Mouse (Mus musculus) limb, embryonic 11.5 days (tissue): ENCODE results near the gene Pparg. TPM values are rescaled to one million over a fixed set of nuclear protein-coding genes. Genes with fewer than 3 reads are reported as not detected.

Experiments
- ATAC-seq: fragments of 200-750 bp; cut with Nextera tagmentation; 2 replicates; pipeline ENCODE4 v1.8.0; 2017; ENCODE audit warnings: low read depth; ENCODE audit not compliant: insufficient number of reproducible peaks, low FRiP score, low TSS enrichment
- DNase-seq: peaks from one replicate; pipeline ENCODE4 v3.0.0-alpha.2; 2015; ENCODE audit warnings: low spot score
- H3K27ac ChIP-seq: fragments of 300-500 bp; sonication (generic); replicated peaks from 2 replicates; pipeline ENCODE4 v1.5.1; 2014; ENCODE audit warnings: low read depth, mild to moderate bottlenecking, low read length
- H3K27me3 ChIP-seq: fragments of 300-500 bp; sonication (generic); 2 replicates; pipeline ENCODE4 v1.6.1; 2014; ENCODE audit warnings: mild to moderate bottlenecking, low read length, mixed read lengths; ENCODE audit not compliant: control insufficient read depth, insufficient read depth
- H3K36me3 ChIP-seq: fragments of 300-500 bp; sonication (generic); 2 replicates; pipeline ENCODE4 v1.6.1; 2014; ENCODE audit warnings: mild to moderate bottlenecking, low read length, moderate library complexity, mixed read lengths; ENCODE audit not compliant: control insufficient read depth, insufficient read depth
- H3K4me1 ChIP-seq: fragments of 300-500 bp; sonication (generic); 2 replicates; pipeline ENCODE4 v1.6.1; 2014; ENCODE audit warnings: low read length, mixed read lengths; ENCODE audit not compliant: control insufficient read depth, insufficient read depth
- H3K4me2 ChIP-seq: fragments of 300-500 bp; sonication (generic); 2 replicates; pipeline ENCODE4 v1.6.1; 2014; ENCODE audit warnings: low read depth, mild to moderate bottlenecking, moderate library complexity; ENCODE audit not compliant: severe bottlenecking
- H3K4me3 ChIP-seq: fragments of 300-500 bp; sonication (generic); 2 replicates; pipeline ENCODE4 v1.5.1; 2014; ENCODE audit warnings: low read depth, low read length
- H3K9ac ChIP-seq: fragments of 300-500 bp; sonication (generic); 2 replicates; pipeline ENCODE4 v1.6.1; 2014; ENCODE audit warnings: mild to moderate bottlenecking, low read length
- H3K9me3 ChIP-seq: fragments of 300-500 bp; sonication (generic); 2 replicates; pipeline ENCODE4 v1.6.1; 2016; ENCODE audit warnings: low read length; ENCODE audit not compliant: control insufficient read depth
- WGBS: fragments of 180-500 bp; shearing (Covaris S2); extraction: QIAGEN DNeasy Blood & Tissue Kit; methylation state at CpG from one replicate; pipeline ENCODE4 v1.1.7; 2014; 5-methylcytosine and 5-hydroxymethylcytosine counted together
- polyA plus RNA-seq: library from polyadenylated mRNA; unstranded; fragments of >200 nt; fragmentation: Nextera tagmentation; extraction: Ambion mirVana; gene quantifications from 2 replicates; pipeline ENCODE4 v1.2.1, GENCODE M21; 2014

The Pparg gene
- polyA plus RNA-seq, 1 experiment from 2014 or later = 0.21 TPM

GRCm38 (mm10) chr6:115320927-115321714 is 39.6 kb upstream of the Pparg start:
- H3K27ac ChIP-seq = no peak overlapping the region
- WGBS = 84% methylated on average over 8 of the region's 8 CpGs

GRCm38 (mm10) chr6:115321883-115322351 is 38.8 kb upstream of the Pparg start:
- ATAC-seq = no peak
- H3K4me3 ChIP-seq = no peak overlapping the region
- WGBS = 80% methylated on average over 6 of the region's 6 CpGs

More at GRCm38 (mm10) chr6:115320927-115321714, 39.6 kb upstream of the Pparg start:
- ATAC-seq (no peak), DNase-seq (no peak)
- Histone ChIP-seq H3K4me1 (no peaks in the 10 kb centered on the region), H3K9me3 (no peaks in the 10 kb centered on the region), H3K36me3 (no peaks in the 10 kb centered on the region), H3K9ac (no peak overlapping the region), H3K4me2 (no peak overlapping the region), H3K4me3 (no peak overlapping the region), H3K27me3 (no peaks in the 10 kb centered on the region)

GRCm38 (mm10) chr6:115322956-115323355 is 37.8 kb upstream of the Pparg start:
- H3K4me2 ChIP-seq = no peak overlapping the region
- WGBS = 90% methylated on average over 5 of the region's 5 CpGs
- no peaks in the 10 kb centered on the region for H3K27me3 ChIP-seq
- H3K9ac ChIP-seq = no peak overlapping the region
- no peaks in the 10 kb centered on the region; the same call in 1 of the 2 replicates for H3K9me3 ChIP-seq
- ATAC-seq (no peak), DNase-seq (no peak)
- no peak overlapping the region for H3K27ac ChIP-seq
- no peaks in the 10 kb centered on the region for H3K4me1 ChIP-seq
- H3K4me3 ChIP-seq = no peak overlapping the region
- no peaks in the 10 kb centered on the region for H3K36me3 ChIP-seq

More at GRCm38 (mm10) chr6:115321883-115322351, 38.8 kb upstream of the Pparg start:
- no peaks in the 10 kb centered on the region for H3K9me3 ChIP-seq
- H3K4me2 ChIP-seq = no peak overlapping the region
- H3K4me1 ChIP-seq = no peaks in the 10 kb centered on the region
- no peak overlapping the region for H3K9ac ChIP-seq
- H3K36me3 ChIP-seq = no peaks in the 10 kb centered on the region
- H3K27ac ChIP-seq = no peak overlapping the region
- H3K27me3 ChIP-seq = no peaks in the 10 kb centered on the region
- DNase-seq = no peak

- no peaks in the 10 kb centered on the region for H3K27me3 ChIP-seq
- no peaks in the 10 kb centered on the region for H3K36me3 ChIP-seq
- DNase-seq = no peak
- no peak overlapping the region for H3K9ac ChIP-seq
- ATAC-seq = no peak
- H3K9me3 ChIP-seq = no peaks in the 10 kb centered on the region; the same call in 1 of the 2 replicates
- no peak overlapping the region for H3K27ac ChIP-seq
- H3K4me1 ChIP-seq = peaks cover 4% of the 10 kb centered on the region; the same call in 1 of the 2 replicates
- no peak overlapping the region for H3K4me3 ChIP-seq
- no peak overlapping the region for H3K4me2 ChIP-seq
These were observed 29.8 kb upstream of the Pparg start for GRCm38 (mm10) chr6:115330964-115331363.

- H3K9ac ChIP-seq = no peak overlapping the region
- H3K27ac ChIP-seq = no peak overlapping the region
- no peaks in the 10 kb centered on the region for H3K9me3 ChIP-seq
- H3K36me3 ChIP-seq = no peaks in the 10 kb centered on the region
- no peak overlapping the region for H3K4me2 ChIP-seq
- H3K4me3 ChIP-seq = no peak overlapping the region
- H3K4me1 ChIP-seq = peaks cover 7% of the 10 kb centered on the region; the same call in 1 of the 2 replicates
- DNase-seq (no peak), ATAC-seq (no peak)
- H3K27me3 ChIP-seq = no peaks in the 10 kb centered on the region
- WGBS = 64% methylated on average over 2 of the region's 2 CpGs
These were observed 27.6 kb upstream of the Pparg start for GRCm38 (mm10) chr6:115333099-115333694.

GRCm38 (mm10) chr6:115335536-115335935 is 25.2 kb upstream of the Pparg start:
- no peak overlapping the region for H3K27ac ChIP-seq
- no peaks in the 10 kb centered on the region for H3K27me3 ChIP-seq
- no peak for DNase-seq
- WGBS = 31% methylated on average over 6 of the region's 6 CpGs
- no peak overlapping the region for H3K4me2 ChIP-seq
- no peak overlapping the region for H3K9ac ChIP-seq
- no peak overlapping the region for H3K4me3 ChIP-seq
- peaks cover 7% of the 10 kb centered on the region; the same call in 1 of the 2 replicates for H3K4me1 ChIP-seq
- H3K36me3 ChIP-seq = no peaks in the 10 kb centered on the region
- no peaks in the 10 kb centered on the region for H3K9me3 ChIP-seq
- no peak for ATAC-seq

- ATAC-seq = no peak
These were observed 20.7 kb upstream of the Pparg start for GRCm38 (mm10) chr6:115340084-115340483.

GRCm38 (mm10) chr6:115343096-115343495 is 17.7 kb upstream of the Pparg start:
- H3K9ac ChIP-seq = no peak overlapping the region
- DNase-seq = no peak
- H3K36me3 ChIP-seq = no peaks in the 10 kb centered on the region
- H3K4me1 ChIP-seq = no peaks in the 10 kb centered on the region
- WGBS = 79% methylated on average over 4 of the region's 4 CpGs
- H3K4me2 ChIP-seq = no peak overlapping the region
- H3K27ac ChIP-seq = no peak overlapping the region
- H3K4me3 ChIP-seq = no peak overlapping the region
- H3K9me3 ChIP-seq = no peaks in the 10 kb centered on the region
- ATAC-seq = no peak
- no peaks in the 10 kb centered on the region for H3K27me3 ChIP-seq

More at GRCm38 (mm10) chr6:115340084-115340483, 20.7 kb upstream of the Pparg start:
- Histone ChIP-seq H3K36me3 (no peaks in the 10 kb centered on the region), H3K27ac (no peak overlapping the region), H3K4me3 (no peak overlapping the region), H3K4me2 (no peak overlapping the region), H3K4me1 (peaks cover 7% of the 10 kb centered on the region; the same call in 1 of the 2 replicates), H3K27me3 (no peaks in the 10 kb centered on the region), H3K9ac (no peak overlapping the region), H3K9me3 (no peaks in the 10 kb centered on the region)
- WGBS = 90% methylated on average over 2 of the region's 2 CpGs
- DNase-seq = no peak
